Mouse (Mus musculus) neutrophil, adult 59 days (primary cell): ENCODE data around the gene Rai14. TPM values are rescaled to one million over a fixed set of nuclear protein-coding genes. Genes with fewer than 3 reads are reported as not detected.

ENCODE experiments used
- total RNA-seq, 2 experiments: library from RNA; stranded (reverse); gene quantifications; 1 replicate in 1 of 2; 2 replicates in 1 of 2; pipeline ENCODE4 v1.2.4; 2023

Rai14 gene
- total RNA-seq, result 1 to 10 TPM in 1 of 2 experiments, under 1 TPM in 1; 0.73 to 1.2 TPM

GRCm38 (mm10) chr15:10714409-10715138 lies at the start of gene Rai14:
TSS of gene Rai14 (minus strand) at chr15:10714624.

GRCm38 (mm10) chr15:10558465-10558864 lies 156.0 kb downstream of the Rai14 start, which contains the start of gene Ttc23l:
TSS of gene Ttc23l (minus strand) at chr15:10558668.

Other genes starting within 250 kb of the Rai14 start
- gene Dnajc21, start 244.1 kb downstream of the Rai14 start, total RNA-seq, result 10 to 100 TPM; 12.7 to 14.4 TPM
- gene Brix1, start 228.7 kb downstream of the Rai14 start, total RNA-seq, result 10 to 100 TPM; 12.1 to 17.4 TPM
- 1 to 10 TPM; 7.3 to 7.5 TPM for gene Rad1, start 228.6 kb downstream of the Rai14 start, total RNA-seq
- gene Ttc23l, start 156.0 kb downstream of the Rai14 start, total RNA-seq, result not detected
- not detected for gene C1qtnf3, start 237.7 kb upstream of the Rai14 start, total RNA-seq